Comparison of ENCODE assay signal across 8 mouse cellular contexts in genomic region chr2:170401211-170401799, GRCm38 (mm10). TPM values are rescaled to one million over a fixed set of nuclear protein-coding genes. Genes with fewer than 3 reads are reported as not detected.
A peak's percentile ranks its signal among the peaks of the same experiment; 100 is the strongest.
DNase-seq lines count a peak whose midpoint lies in the region; ATAC-seq and TF ChIP-seq lines count a peak whose summit lies in the region.

No protein-coding gene starts in this region.

- peaks cover 19% of the 10 kb centered on the region for H3K4me1 ChIP-seq in hindbrain, embryonic 16.5 days (ENCODE audit: control insufficient read depth, insufficient read depth, low read depth, low read length)

- H3K36me3 ChIP-seq in hindbrain, embryonic 16.5 days (ENCODE audit: control insufficient read depth, insufficient read depth, low read length): no peaks in the 10 kb centered on the region
- H3K36me3 ChIP-seq in macrophage (ENCODE audit: inconsistent target): no peaks in the 10 kb centered on the region

- CTCF ChIA-PET in Patski (lab: Charles Lee): interaction anchor here (0.7 to 3.0 kb wide), 20 partner anchors 14 to 285 kb away, joined by 3 to 23 read pairs (median 4); no protein-coding TSS in a partner anchor

- H3K27me3 ChIP-seq in Patski: no peaks in the 10 kb centered on the region
- H3K27me3 ChIP-seq in hindbrain, embryonic 16.5 days (replicated peaks; ENCODE audit: control insufficient read depth, insufficient read depth, low read length): no peaks in the 10 kb centered on the region

- no peak for ATAC-seq in Patski
- peak; percentile 68 for ATAC-seq in hindbrain, embryonic 16.5 days

- H3K79me2 ChIP-seq in macrophage (ENCODE audit: inconsistent target): no peaks in the 10 kb centered on the region

- intact Hi-C loops in left cerebral cortex, adult 2 months (cut with DNase I): loop anchor here (1.0 to 5.0 kb wide), 3 partner anchors 46 to 284 kb away; no protein-coding TSS in a partner anchor

- H3K4me2 ChIP-seq in hindbrain, embryonic 16.5 days (ENCODE audit: low read length): peak overlapping the region; percentile 67

- peak overlapping the region; percentile 57 for H3K9ac ChIP-seq in hindbrain, embryonic 16.5 days (ENCODE audit: low read depth, low read length)

- DNase-seq in Patski (ENCODE audit: low read depth, low spot score): peak; percentile 10
- DNase-seq in cerebellum, postnatal 10 days: peak; percentile 87 to 88
- DNase-seq in gastrocnemius, adult 18-20 months (ENCODE audit: low spot score): peak; percentile 59
- peak; percentile 69 to 74 for DNase-seq in left cerebral cortex, adult 2 months (ENCODE audit: extremely low spot score in 1 of 2, low spot score in 2 of 2)
- DNase-seq in right cerebral cortex, adult 18-20 months: peak; percentile 67
- peak; percentile 78 for DNase-seq in urinary bladder, postnatal 25 days (ENCODE audit: low spot score)

- in situ Hi-C loops in Patski (cut with MboI; ENCODE audit: low pct_unique_long_range_greater_than_20kb): loop anchor here (5.0 kb wide), 1 partner anchor 44 kb away; no protein-coding TSS in a partner anchor

- WGBS in hindbrain, embryonic 16.5 days: 1% methylated on average over 17 of the region's 17 CpGs
- WGBS in macrophage (ENCODE audit: missing documents): 1% methylated on average over 17 of the region's 17 CpGs

- H3K4me3 ChIP-seq in hindbrain, embryonic 16.5 days (ENCODE audit: low read length): peak overlapping the region; percentile 35
- H3K4me3 ChIP-seq in left cerebral cortex, adult 2 months: no peak overlapping the region
- H3K4me3 ChIP-seq in macrophage (ENCODE audit: inconsistent target): peak overlapping the region; percentile 5; the same call in 1 of the 2 replicates

- 0 out of 2 replicates have a peak, but pooled peaks cover 2% of the 10 kb centered on the region for H3K9me3 ChIP-seq in hindbrain, embryonic 16.5 days (ENCODE audit: control insufficient read depth, low read length)

- no peak overlapping the region; the same call in 1 of the 2 replicates for H3K27ac ChIP-seq in hindbrain, embryonic 16.5 days (ENCODE audit: low read depth, low read length)
- H3K27ac ChIP-seq in left cerebral cortex, adult 2 months: no peak overlapping the region
- no peak overlapping the region for H3K27ac ChIP-seq in macrophage

- peak; percentile 93 for TF ChIP-seq CTCF in Patski (IDR thresholded peaks at IDR 0.05)
- TF ChIP-seq CTCF in left cerebral cortex, adult 2 months (IDR thresholded peaks at IDR 0.05): peak; percentile 91

- POLR2A ChIA-PET in Patski (lab: Charles Lee): interaction anchor here (1.0 kb wide), 1 partner anchor 11 kb away, joined by 3 read pairs; no protein-coding TSS in a partner anchor

RNA-seq across cellular contexts. Expression of gene Bcas1, which starts 26.3 kb away (rescaled TPM):
- polyA plus RNA-seq in Patski (2021) (not detected), macrophage (2018) (0.11 TPM in 1 of 3 replicates, not detected in the others)
- total RNA-seq in gastrocnemius, adult 18-20 months (2021): 1 to 10 TPM in 1 of 2 experiments, under 1 TPM in 1; 0.68 to 1.4 TPM
- polyA plus RNA-seq in hindbrain, embryonic 16.5 days (2015; fragmentation: Nextera tagmentation; extraction: Ambion mirVana): 16.7 and 20.0 TPM in 2 replicates
- 10 to 100 TPM; 40.3 to 46.1 TPM for total RNA-seq in left cerebral cortex, adult 2 months (2021)
- not detected for total RNA-seq in macrophage (2018; cell fraction: chromatin; rRNA removed)
- under 1 TPM in 10 of 26 experiments, not detected in 16; 0.03 to 0.42 (median 0.08) TPM for total RNA-seq in macrophage (2018; cell fraction: cytosol; rRNA removed)
- not detected for total RNA-seq in macrophage (2018; cell fraction: nucleus; rRNA removed)

Comparison
In these comparisons a context has a peak if more than half of its experiments do, and no peak if none do; other contexts are left out.
1. DNase-seq: peak in every context shown above with its lines; median percentile 88 in cerebellum, postnatal 10 days; 78 in urinary bladder, postnatal 25 days; 72 in left cerebral cortex, adult 2 months; 67 in right cerebral cortex, adult 18-20 months; 59 in gastrocnemius, adult 18-20 months; 10 in Patski.
2. RNA of gene Bcas1, which starts 26.3 kb away (polyA plus RNA-seq): 16.7 to 20.0 TPM in hindbrain, embryonic 16.5 days; 0.11 TPM in macrophage and not detected in Patski (single experiment); every median in the first group is over 10 times any median in the second.